In the genomic region with DNA sequence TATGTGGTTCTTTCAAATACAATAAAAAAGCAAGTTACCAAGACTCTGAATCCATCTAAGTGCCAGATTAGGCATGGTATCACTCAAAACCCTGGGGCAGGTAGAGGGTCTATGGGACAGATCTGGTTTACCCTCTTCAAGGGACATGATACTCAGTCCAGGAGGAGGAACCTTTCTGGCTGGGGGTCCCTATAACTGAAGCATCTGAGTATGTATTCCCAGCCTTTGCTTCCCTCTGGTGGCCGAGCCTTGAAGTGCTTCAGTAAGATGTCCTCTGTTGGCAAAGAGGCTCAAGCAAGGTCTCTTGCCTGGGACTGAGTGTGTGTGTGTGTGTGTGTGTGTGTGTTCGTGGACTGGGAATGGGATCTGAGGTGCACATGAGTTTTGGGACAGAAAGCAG, we compare ENCODE assay signal across 8 mouse cellular contexts.
DNase-seq lines count a peak whose midpoint lies in the region; ATAC-seq and TF ChIP-seq lines count a peak whose summit lies in the region.

No protein-coding gene starts in this region.

- H3K9ac ChIP-seq in forebrain, embryonic 11.5 days (ENCODE audit: low read length), result no peak overlapping the region
- H3K9ac ChIP-seq in hindbrain, embryonic 11.5 days (ENCODE audit: low read depth, low read length), result no peak overlapping the region

- peak; percentile 59 for TF ChIP-seq CTCF in E14TG2a.4 (conservative IDR thresholded peaks at IDR 0.05; ENCODE audit: low read length)

- no peak overlapping the region for H3K4me3 ChIP-seq in E14TG2a.4 (replicated peaks; ENCODE audit: low read length)
- H3K4me3 ChIP-seq in forebrain, embryonic 11.5 days (ENCODE audit: low read depth, low read length), result no peak overlapping the region
- H3K4me3 ChIP-seq in hindbrain, embryonic 11.5 days (ENCODE audit: low read depth, low read length), result no peak overlapping the region

- no peak overlapping the region for H3K27ac ChIP-seq in forebrain, embryonic 11.5 days (ENCODE audit: low read depth, low read length)
- no peak overlapping the region for H3K27ac ChIP-seq in hindbrain, embryonic 11.5 days (ENCODE audit: low read depth, low read length)

- H3K4me2 ChIP-seq in forebrain, embryonic 11.5 days (ENCODE audit: low read depth, low read length, severe bottlenecking), result no peak overlapping the region
- no peak overlapping the region for H3K4me2 ChIP-seq in hindbrain, embryonic 11.5 days (replicated peaks; ENCODE audit: low read depth, low read length)

- peak; percentile 54 for DNase-seq in adrenal gland, postnatal 25 days
- peak; percentile 69 for DNase-seq in forebrain, embryonic 11.5 days (ENCODE audit: low spot score)
- peak; percentile 80 for DNase-seq in hindbrain, embryonic 11.5 days (ENCODE audit: low spot score)
- peak; percentile 44 to 78 for DNase-seq in layer of hippocampus, adult 8-10 months (ENCODE audit: low spot score in 2 of 2)
- peak; percentile 53 for DNase-seq in lung, postnatal 14 days
- DNase-seq in right cerebral cortex, postnatal 10 days (ENCODE audit: low spot score in 2 of 2), result peak; percentile 84 to 88
- DNase-seq in natural killer cell, adult 2 months (ENCODE audit: low spot score in 2 of 2), result no peak

- ATAC-seq in forebrain, embryonic 11.5 days (replicated peaks; ENCODE audit: low FRiP score), result peak; percentile 36; the same call in 1 of the 2 replicates
- ATAC-seq in hindbrain, embryonic 11.5 days (ENCODE audit: low FRiP score), result peak; percentile 54

- no peaks in the 10 kb centered on the region for H3K4me1 ChIP-seq in E14TG2a.4 (replicated peaks; ENCODE audit: low read depth, low read length)
- H3K4me1 ChIP-seq in forebrain, embryonic 11.5 days (replicated peaks; ENCODE audit: control insufficient read depth, insufficient read depth, low read length), result no peaks in the 10 kb centered on the region
- H3K4me1 ChIP-seq in hindbrain, embryonic 11.5 days (replicated peaks; ENCODE audit: control insufficient read depth, insufficient read depth, low read length), result no peaks in the 10 kb centered on the region

- WGBS in forebrain, embryonic 11.5 days, result 14% methylated on average over 2 of the region's 2 CpGs
- WGBS in hindbrain, embryonic 11.5 days, result 11% methylated on average over 2 of the region's 2 CpGs

- no peaks in the 10 kb centered on the region for H3K36me3 ChIP-seq in E14TG2a.4 (ENCODE audit: insufficient read depth, low read length)
- no peaks in the 10 kb centered on the region for H3K36me3 ChIP-seq in forebrain, embryonic 11.5 days (ENCODE audit: control insufficient read depth, insufficient read depth, low read length)
- no peaks in the 10 kb centered on the region for H3K36me3 ChIP-seq in hindbrain, embryonic 11.5 days (ENCODE audit: control insufficient read depth, insufficient read depth, low read length)

- no peaks in the 10 kb centered on the region for H3K27me3 ChIP-seq in E14TG2a.4 (ENCODE audit: insufficient read depth, low read length)
- H3K27me3 ChIP-seq in forebrain, embryonic 11.5 days (ENCODE audit: control insufficient read depth, insufficient read depth, low read length), result no peaks in the 10 kb centered on the region
- no peaks in the 10 kb centered on the region for H3K27me3 ChIP-seq in hindbrain, embryonic 11.5 days (ENCODE audit: control insufficient read depth, insufficient read depth, low read length)

- no peaks in the 10 kb centered on the region for H3K9me3 ChIP-seq in E14TG2a.4 (ENCODE audit: low read length)
- no peaks in the 10 kb centered on the region for H3K9me3 ChIP-seq in forebrain, embryonic 11.5 days (ENCODE audit: control insufficient read depth, low read length)
- no peaks in the 10 kb centered on the region for H3K9me3 ChIP-seq in hindbrain, embryonic 11.5 days (ENCODE audit: control insufficient read depth, low read length)

Comparison
In these comparisons a context has a peak if more than half of its experiments do, and no peak if none do; other contexts are left out.
1. DNase-seq: peak in adrenal gland, postnatal 25 days (single experiment), forebrain, embryonic 11.5 days (single experiment), hindbrain, embryonic 11.5 days (single experiment), layer of hippocampus, adult 8-10 months (2 of 2), lung, postnatal 14 days (single experiment) and right cerebral cortex, postnatal 10 days (2 of 2); none in natural killer cell, adult 2 months (0 of 2).